Mouse (Mus musculus) bone marrow macrophage, adult 2 months (primary cell): ENCODE measurements around the gene Sstr4. TPM values are rescaled to one million over a fixed set of nuclear protein-coding genes. Genes with fewer than 3 reads are reported as not detected.
A peak's percentile ranks its signal among the peaks of the same experiment; 100 is the strongest.

ENCODE experiments used
- H3K27ac ChIP-seq: 2 replicates; pipeline ENCODE4 v1.5.1; 2012; ENCODE audit warnings: low read depth, low read length; ENCODE audit not compliant: insufficient read depth
- H3K4me1 ChIP-seq: 2 replicates; pipeline ENCODE4 v1.6.1; 2012; ENCODE audit warnings: low read length; ENCODE audit not compliant: control insufficient read depth, insufficient read depth
- H3K4me3 ChIP-seq: 2 replicates; pipeline ENCODE4 v1.5.1; 2012; ENCODE audit warnings: mild to moderate bottlenecking, low read length, moderate library complexity; ENCODE audit not compliant: insufficient read depth
- CTCF ChIP-seq: IDR thresholded peaks from 2 replicates; pipeline ENCODE4 v1.5.1; 2012; ENCODE audit warnings: low read depth, mild to moderate bottlenecking, low read length, moderate library complexity
- POLR2A ChIP-seq: IDR thresholded peaks from 2 replicates; pipeline ENCODE4 v1.6.1; 2012; ENCODE audit warnings: mild to moderate bottlenecking, low read depth, low read length, borderline replicate concordance
- polyA plus RNA-seq: library from polyadenylated mRNA; stranded (reverse); fragments of >200 nt; gene quantifications from 2 replicates; pipeline ENCODE4 v1.2.4, GENCODE M21; 2012; ENCODE audit not compliant: missing spikeins, insufficient read depth, insufficient read length

The Sstr4 gene
- polyA plus RNA-seq, 1 experiment: not detected

GRCm38 (mm10) chr2:148393149-148393548, 2.0 kb upstream of the Sstr4 start:
- TF ChIP-seq CTCF (no peak), POLR2A (no peak)
- H3K27ac ChIP-seq: peak overlapping the region; percentile 6; the same call in 1 of the 2 replicates
- no peak overlapping the region for H3K4me3 ChIP-seq
- H3K4me1 ChIP-seq: peaks cover 32% of the 10 kb centered on the region

- no peak for TF ChIP-seq CTCF
- no peak for TF ChIP-seq POLR2A
- H3K4me1 ChIP-seq: peaks cover 36% of the 10 kb centered on the region
- no peak overlapping the region for H3K27ac ChIP-seq
- no peak overlapping the region for H3K4me3 ChIP-seq
Measured at GRCm38 (mm10) chr2:148393846-148394245, 1.3 kb upstream of the Sstr4 start.

GRCm38 (mm10) chr2:148396209-148396608, 1.1 kb downstream of the Sstr4 start:
- Histone ChIP-seq H3K4me1 (peaks cover 44% of the 10 kb centered on the region), H3K27ac (no peak overlapping the region), H3K4me3 (no peak overlapping the region)
- no peak for TF ChIP-seq POLR2A
- no peak for TF ChIP-seq CTCF

GRCm38 (mm10) chr2:148397015-148397783, 2.1 kb downstream of the Sstr4 start:
- Histone ChIP-seq H3K4me3 (no peak overlapping the region), H3K27ac (no peak overlapping the region), H3K4me1 (peaks cover 52% of the 10 kb centered on the region)
- TF ChIP-seq POLR2A: no peak
- TF ChIP-seq CTCF: no peak

GRCm38 (mm10) chr2:148397784-148398100, 2.6 kb downstream of the Sstr4 start:
- Histone ChIP-seq H3K4me1 (peaks cover 53% of the 10 kb centered on the region), H3K27ac (no peak overlapping the region), H3K4me3 (no peak overlapping the region)
- no peak for TF ChIP-seq CTCF
- no peak for TF ChIP-seq POLR2A

GRCm38 (mm10) chr2:148398901-148399685, 3.9 kb downstream of the Sstr4 start:
- H3K4me1 ChIP-seq: peaks cover 50% of the 10 kb centered on the region
- H3K4me3 ChIP-seq: no peak overlapping the region
- TF ChIP-seq CTCF (no peak), POLR2A (no peak)
- H3K27ac ChIP-seq: no peak overlapping the region

GRCm38 (mm10) chr2:148402227-148402626, 7.1 kb downstream of the Sstr4 start:
- TF ChIP-seq CTCF (no peak), POLR2A (no peak)
- Histone ChIP-seq H3K27ac (no peak overlapping the region), H3K4me3 (no peak overlapping the region), H3K4me1 (peaks cover 47% of the 10 kb centered on the region)

GRCm38 (mm10) chr2:148404906-148405305, 9.8 kb downstream of the Sstr4 start:
- Histone ChIP-seq H3K27ac (no peak overlapping the region), H3K4me1 (peaks cover 46% of the 10 kb centered on the region), H3K4me3 (peak overlapping the region; percentile 27)
- no peak for TF ChIP-seq POLR2A
- no peak for TF ChIP-seq CTCF

GRCm38 (mm10) chr2:148406160-148406970, 11.2 kb downstream of the Sstr4 start:
- peak overlapping the region; percentile 67 for H3K4me3 ChIP-seq
- peaks cover 37% of the 10 kb centered on the region for H3K4me1 ChIP-seq
- H3K27ac ChIP-seq: no peak overlapping the region
- TF ChIP-seq CTCF: no peak
- TF ChIP-seq POLR2A: no peak
